Comparison of ENCODE assay signal across 22 mouse cellular contexts in genomic region chr5:136212716-136213115, GRCm38 (mm10). TPM values are rescaled to one million over a fixed set of nuclear protein-coding genes. Genes with fewer than 3 reads are reported as not detected.
A peak's percentile ranks its signal among the peaks of the same experiment; 100 is the strongest.
DNase-seq lines count a peak whose midpoint lies in the region; ATAC-seq and TF ChIP-seq lines count a peak whose summit lies in the region.
"Had no signal": no experiment of that assay in that cellular context is flagged by ENCODE, and none has a peak within 500 bp of the region (broad histone marks: within the 10 kb centered on the region; RNA-seq: fewer than 3 reads in every experiment).

No protein-coding gene starts in this region.

- ATAC-seq in midbrain, embryonic 11.5 days (ENCODE audit: low FRiP score): no peak
- no peak for ATAC-seq in midbrain, embryonic 15.5 days (replicated peaks)
- ATAC-seq in hindbrain, embryonic 12.5 days (ENCODE audit: low FRiP score): no peak
- ATAC-seq: activated CD4-positive, CD25-positive, alpha-beta regulatory T cell, adult 4 months; CD4-positive, CD25-positive, alpha-beta regulatory T cell, adult 4 months; forebrain, embryonic 13.5 days; forebrain, embryonic 15.5 days; forebrain, postnatal 0 days; Patski had no signal

- no peak for TF ChIP-seq CTCF in bone marrow, adult 2 months (IDR thresholded peaks at IDR 0.05; ENCODE audit: control insufficient read depth, insufficient read depth, low read length)

- H3K36me3 ChIP-seq in midbrain, embryonic 11.5 days (ENCODE audit: control insufficient read depth, insufficient read depth, low read length): no peaks in the 10 kb centered on the region
- H3K36me3 ChIP-seq in midbrain, embryonic 15.5 days (replicated peaks): no peaks in the 10 kb centered on the region
- no peaks in the 10 kb centered on the region for H3K36me3 ChIP-seq in hindbrain, embryonic 12.5 days
- H3K36me3 ChIP-seq: embryonic facial prominence, embryonic 10.5 days; embryonic facial prominence, embryonic 12.5 days; forebrain, embryonic 15.5 days; G1E had no signal

- no peaks in the 10 kb centered on the region for H3K4me1 ChIP-seq in midbrain, embryonic 11.5 days (ENCODE audit: control insufficient read depth, insufficient read depth, low read length)
- no peaks in the 10 kb centered on the region for H3K4me1 ChIP-seq in midbrain, embryonic 15.5 days
- H3K4me1 ChIP-seq in bone marrow, adult 2 months (ENCODE audit: control insufficient read depth, insufficient read depth, low read length): peaks cover 20% of the 10 kb centered on the region
- no peaks in the 10 kb centered on the region for H3K4me1 ChIP-seq in hindbrain, embryonic 12.5 days
- H3K4me1 ChIP-seq: embryonic facial prominence, embryonic 10.5 days; embryonic facial prominence, embryonic 12.5 days; forebrain, embryonic 13.5 days; forebrain, embryonic 15.5 days had no signal

- 94% methylated on average over 11 of the region's 11 CpGs for WGBS in midbrain, embryonic 11.5 days
- WGBS in midbrain, embryonic 15.5 days: 94% methylated on average over 11 of the region's 11 CpGs
- 70% methylated on average over 11 of the region's 11 CpGs for WGBS in bone marrow, adult 2 months
- WGBS in hindbrain, embryonic 12.5 days: 90% methylated on average over 11 of the region's 11 CpGs

- H3K9me3 ChIP-seq in midbrain, embryonic 11.5 days (ENCODE audit: control insufficient read depth, low read length): no peaks in the 10 kb centered on the region
- H3K9me3 ChIP-seq in midbrain, embryonic 15.5 days: no peaks in the 10 kb centered on the region
- H3K9me3 ChIP-seq in hindbrain, embryonic 12.5 days (replicated peaks): peaks cover 9% of the 10 kb centered on the region; the same call in 1 of the 2 replicates
- H3K9me3 ChIP-seq: forebrain, embryonic 15.5 days; G1E had no signal

- no peak overlapping the region for H3K9ac ChIP-seq in midbrain, embryonic 11.5 days (ENCODE audit: low read length)
- no peak overlapping the region for H3K9ac ChIP-seq in midbrain, embryonic 15.5 days
- no peak overlapping the region for H3K9ac ChIP-seq in hindbrain, embryonic 12.5 days
- H3K9ac ChIP-seq: embryonic facial prominence, embryonic 12.5 days; forebrain, embryonic 13.5 days; forebrain, embryonic 15.5 days; forebrain, postnatal 0 days had no signal

- H3K27me3 ChIP-seq in midbrain, embryonic 11.5 days (ENCODE audit: control insufficient read depth, insufficient read depth, low read length): no peaks in the 10 kb centered on the region
- H3K27me3 ChIP-seq in midbrain, embryonic 15.5 days (replicated peaks): no peaks in the 10 kb centered on the region
- H3K27me3 ChIP-seq in hindbrain, embryonic 12.5 days: no peaks in the 10 kb centered on the region
- H3K27me3 ChIP-seq: CH12.LX; embryonic facial prominence, embryonic 12.5 days; forebrain, embryonic 13.5 days; forebrain, embryonic 15.5 days; Patski had no signal

- peak; percentile 53 for DNase-seq in midbrain, embryonic 11.5 days (ENCODE audit: low spot score, missing footprints)
- no peak for DNase-seq in neural tube, embryonic 10.5 days (ENCODE audit: extremely low spot score, low spot score)
- DNase-seq: adrenal gland, postnatal 14 days; B cell, adult 2 months; cerebellum, adult 11-12 months; cerebellum, adult 2 months; cerebellum, adult 9-10 months; cerebellum, postnatal 10 days; cerebellum, postnatal 25 days; forebrain, postnatal 0 days had no signal

- H3K4me2 ChIP-seq in midbrain, embryonic 11.5 days: no peak overlapping the region
- H3K4me2 ChIP-seq in midbrain, embryonic 15.5 days: no peak overlapping the region
- no peak overlapping the region for H3K4me2 ChIP-seq in hindbrain, embryonic 12.5 days (replicated peaks)
- H3K4me2 ChIP-seq: embryonic facial prominence, embryonic 12.5 days; forebrain, embryonic 13.5 days; forebrain, embryonic 15.5 days had no signal

- H3K4me3 ChIP-seq in midbrain, embryonic 11.5 days (ENCODE audit: low read depth, low read length): no peak overlapping the region
- no peak overlapping the region for H3K4me3 ChIP-seq in midbrain, embryonic 15.5 days
- no peak overlapping the region for H3K4me3 ChIP-seq in bone marrow, adult 2 months (replicated peaks; ENCODE audit: control insufficient read depth, low read depth, low read length)
- no peak overlapping the region for H3K4me3 ChIP-seq in hindbrain, embryonic 12.5 days
- H3K4me3 ChIP-seq: embryonic facial prominence, embryonic 10.5 days; embryonic facial prominence, embryonic 12.5 days; forebrain, embryonic 13.5 days; forebrain, embryonic 15.5 days had no signal

- TF ChIP-seq POLR2A in bone marrow, adult 2 months (IDR thresholded peaks at IDR 0.05; ENCODE audit: borderline replicate concordance, control insufficient read depth, low read depth, low read length): no peak

- H3K27ac ChIP-seq in midbrain, embryonic 11.5 days (ENCODE audit: low read depth, low read length): no peak overlapping the region
- no peak overlapping the region for H3K27ac ChIP-seq in midbrain, embryonic 15.5 days
- H3K27ac ChIP-seq in bone marrow, adult 2 months (ENCODE audit: control insufficient read depth, insufficient read depth, low read depth, low read length, poor library complexity): peak overlapping the region; percentile 31; the same call in 1 of the 2 replicates
- no peak overlapping the region for H3K27ac ChIP-seq in hindbrain, embryonic 12.5 days
- H3K27ac ChIP-seq: embryonic facial prominence, embryonic 10.5 days; embryonic facial prominence, embryonic 12.5 days; forebrain, embryonic 13.5 days; forebrain, embryonic 15.5 days had no signal

RNA-seq across cellular contexts. Expression of gene Prkrip1, which starts 14.0 kb away (rescaled TPM):
- 74.2 and 87.6 TPM in 2 replicates for polyA plus RNA-seq in midbrain, embryonic 11.5 days (2014; fragmentation: Nextera tagmentation; extraction: Ambion mirVana)
- polyA plus RNA-seq in midbrain, embryonic 15.5 days (2015; fragmentation: Nextera tagmentation; extraction: Ambion mirVana): 54.8 and 55.6 TPM in 2 replicates
- polyA plus RNA-seq in bone marrow, adult 2 months (2011; ENCODE audit: insufficient read depth, insufficient read length, low replicate concordance, missing spikeins): 40.9 and 47.7 TPM in 2 replicates
- 62.9 and 71.2 TPM in 2 replicates for polyA plus RNA-seq in hindbrain, embryonic 12.5 days (2016; fragmentation: Nextera tagmentation; extraction: Ambion mirVana)

RNA-seq across cellular contexts. Expression of gene Sh2b2, which starts 33.6 kb away (rescaled TPM):
- polyA plus RNA-seq in midbrain, embryonic 11.5 days (2014; fragmentation: Nextera tagmentation; extraction: Ambion mirVana): 8.7 and 11.8 TPM in 2 replicates
- polyA plus RNA-seq in midbrain, embryonic 15.5 days (2015; fragmentation: Nextera tagmentation; extraction: Ambion mirVana): 31.4 and 33.2 TPM in 2 replicates
- polyA plus RNA-seq in bone marrow, adult 2 months (2011; ENCODE audit: insufficient read depth, insufficient read length, low replicate concordance, missing spikeins): 5.1 and 6.3 TPM in 2 replicates
- 20.3 and 23.3 TPM in 2 replicates for polyA plus RNA-seq in hindbrain, embryonic 12.5 days (2016; fragmentation: Nextera tagmentation; extraction: Ambion mirVana)
- polyA plus RNA-seq: G1E had no signal

RNA-seq across cellular contexts. Expression of gene Orai2, which starts 42.2 kb away (rescaled TPM):
- polyA plus RNA-seq in midbrain, embryonic 11.5 days (2014; fragmentation: Nextera tagmentation; extraction: Ambion mirVana): 7.5 and 8.5 TPM in 2 replicates
- 52.0 and 53.2 TPM in 2 replicates for polyA plus RNA-seq in midbrain, embryonic 15.5 days (2015; fragmentation: Nextera tagmentation; extraction: Ambion mirVana)
- 13.1 and 33.3 TPM in 2 replicates for polyA plus RNA-seq in bone marrow, adult 2 months (2011; ENCODE audit: insufficient read depth, insufficient read length, low replicate concordance, missing spikeins)
- polyA plus RNA-seq in hindbrain, embryonic 12.5 days (2016; fragmentation: Nextera tagmentation; extraction: Ambion mirVana): 19.0 and 21.3 TPM in 2 replicates
